Mouse (Mus musculus) liver, embryonic 13.5 days (tissue): Measurements from ENCODE around the gene Hoxd8. TPM values are rescaled to one million over a fixed set of nuclear protein-coding genes. Genes with fewer than 3 reads are reported as not detected.

ENCODE experiments used
- ATAC-seq: fragments of 200-750 bp; cut with Nextera tagmentation; 2 replicates; pipeline ENCODE4 v1.8.0; 2017; ENCODE audit warnings: low read depth, mild to moderate bottlenecking, moderate number of reproducible peaks, moderate library complexity
- DNase-seq: peaks from one replicate; pipeline ENCODE4 v3.0.0; 2022
- H3K27ac ChIP-seq: fragments of 300-500 bp; sonication (generic); 2 replicates; pipeline ENCODE4 v1.5.1; 2015; ENCODE audit warnings: moderate library complexity, mild to moderate bottlenecking, inconsistent platforms
- H3K27me3 ChIP-seq: fragments of 300-500 bp; sonication (generic); 2 replicates; pipeline ENCODE4 v1.6.1; 2015; ENCODE audit warnings: mild to moderate bottlenecking, inconsistent platforms
- H3K36me3 ChIP-seq: fragments of 300-500 bp; sonication (generic); 2 replicates; pipeline ENCODE4 v1.6.1; 2015; ENCODE audit warnings: mild to moderate bottlenecking, inconsistent platforms
- H3K4me1 ChIP-seq: fragments of 300-500 bp; sonication (generic); replicated peaks from 2 replicates; pipeline ENCODE4 v1.6.1; 2015; ENCODE audit warnings: inconsistent platforms
- H3K4me2 ChIP-seq: fragments of 300-500 bp; sonication (generic); 2 replicates; pipeline ENCODE4 v1.6.1; 2015; ENCODE audit warnings: inconsistent platforms, mild to moderate bottlenecking, moderate library complexity
- H3K4me3 ChIP-seq: fragments of 300-500 bp; sonication (generic); replicated peaks from 2 replicates; pipeline ENCODE4 v1.5.1; 2015; ENCODE audit warnings: mild to moderate bottlenecking, inconsistent platforms
- H3K9ac ChIP-seq: fragments of 300-500 bp; sonication (generic); 2 replicates; pipeline ENCODE4 v1.6.1; 2015; ENCODE audit warnings: mild to moderate bottlenecking, inconsistent platforms
- H3K9me3 ChIP-seq: fragments of 300-500 bp; sonication (generic); replicated peaks from 2 replicates; pipeline ENCODE4 v1.6.1; 2016; ENCODE audit warnings: inconsistent platforms
- WGBS: fragments of 180-500 bp; shearing (Covaris S2); methylation state at CpG from one replicate; pipeline ENCODE4 v1.1.7; 2015; ENCODE audit not compliant: insufficient replicate concordance; 5-methylcytosine and 5-hydroxymethylcytosine counted together
- polyA plus RNA-seq: library from polyadenylated mRNA; unstranded; fragments of >200 nt; fragmentation: Nextera tagmentation; extraction: Ambion mirVana; gene quantifications from 2 replicates; pipeline ENCODE4 v1.2.1, GENCODE M21; 2015

The Hoxd8 gene
- polyA plus RNA-seq, 1 experiment from 2014 or later: 0.10 TPM

DNA sequence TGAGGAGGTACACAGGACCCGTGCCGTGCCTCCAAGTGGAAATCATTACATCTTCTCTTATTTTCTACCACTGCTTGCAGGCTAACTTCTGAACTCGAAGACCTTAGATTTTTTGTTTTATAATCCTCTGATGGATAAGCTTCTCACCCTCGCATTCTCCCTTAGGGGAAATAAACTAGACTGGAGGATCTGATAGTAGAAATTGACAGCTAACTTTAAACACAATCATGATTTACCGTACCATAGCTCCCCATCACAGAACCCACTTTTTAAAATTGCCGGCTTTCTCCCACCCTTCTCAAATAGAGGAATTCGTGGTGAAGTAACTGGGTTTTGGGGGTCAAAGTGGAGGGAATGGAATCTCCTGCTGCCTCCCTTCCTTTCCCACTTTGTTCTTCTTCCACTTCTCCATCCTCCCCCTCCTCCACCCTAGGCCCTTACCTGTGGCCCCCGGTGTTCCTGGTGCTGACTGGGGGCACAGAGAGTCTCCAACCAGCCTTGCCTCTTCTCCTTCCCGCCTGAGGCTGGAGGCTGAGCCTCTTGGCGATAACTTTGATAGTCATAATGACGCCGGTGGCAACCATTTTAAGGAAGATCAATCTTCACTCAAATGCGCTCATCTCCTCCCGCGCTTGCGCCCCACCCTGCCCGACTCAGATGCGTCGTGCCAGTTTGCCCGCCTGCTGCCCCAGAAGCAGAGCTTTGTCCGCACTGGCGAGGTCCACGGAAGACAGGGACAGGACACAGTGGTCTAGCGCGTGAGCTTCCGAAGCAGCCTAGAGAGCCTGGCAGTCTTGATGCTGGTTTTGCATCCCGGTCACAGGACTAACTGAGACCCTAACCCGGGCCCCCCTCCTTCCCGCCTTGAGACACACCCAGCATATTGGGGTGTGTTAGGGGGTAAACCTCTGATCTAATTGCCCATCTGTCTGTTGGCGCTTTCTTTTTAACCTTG, 43.7 kb upstream of the Hoxd8 start:
- H3K4me3 ChIP-seq: no peak overlapping the region
- H3K36me3 ChIP-seq: no peaks in the 10 kb centered on the region
- no peaks in the 10 kb centered on the region for H3K9me3 ChIP-seq
- no peak overlapping the region for H3K4me2 ChIP-seq
- no peak for DNase-seq
- 5% methylated on average over 30 of the region's 30 CpGs for WGBS
- peaks cover 99% of the 10 kb centered on the region for H3K27me3 ChIP-seq
- no peak overlapping the region for H3K9ac ChIP-seq
- ATAC-seq: no peak
- H3K4me1 ChIP-seq: no peaks in the 10 kb centered on the region; the same call in 1 of the 2 replicates
- no peak overlapping the region for H3K27ac ChIP-seq

DNA sequence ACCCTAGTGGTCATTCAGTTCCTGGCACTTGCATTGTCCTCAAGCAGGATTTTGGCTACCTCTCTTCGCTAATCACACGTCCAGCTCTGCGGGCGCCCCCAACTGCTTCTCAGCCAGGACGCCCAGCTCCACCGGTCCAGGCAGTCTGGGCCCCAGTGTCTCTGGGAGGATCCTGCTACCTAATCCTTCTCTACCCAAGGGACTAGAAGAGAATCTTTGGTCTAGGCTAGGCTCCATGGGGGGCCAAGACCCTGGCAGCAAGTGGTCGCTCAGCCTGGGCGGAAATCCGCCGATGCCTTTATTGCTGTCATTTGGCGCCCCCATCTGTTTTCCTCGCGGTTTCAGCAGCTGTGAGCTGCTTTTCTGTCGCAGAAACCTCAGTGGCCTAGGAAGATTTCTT, 42.7 kb upstream of the Hoxd8 start:
- DNase-seq: no peak
- H3K36me3 ChIP-seq: no peaks in the 10 kb centered on the region
- no peak overlapping the region for H3K27ac ChIP-seq
- H3K9ac ChIP-seq: no peak overlapping the region
- peaks cover 99% of the 10 kb centered on the region for H3K27me3 ChIP-seq
- H3K9me3 ChIP-seq: no peaks in the 10 kb centered on the region
- ATAC-seq: no peak
- H3K4me3 ChIP-seq: no peak overlapping the region
- H3K4me1 ChIP-seq: no peaks in the 10 kb centered on the region; the same call in 1 of the 2 replicates
- 2% methylated on average over 14 of the region's 14 CpGs for WGBS
- H3K4me2 ChIP-seq: no peak overlapping the region

DNA sequence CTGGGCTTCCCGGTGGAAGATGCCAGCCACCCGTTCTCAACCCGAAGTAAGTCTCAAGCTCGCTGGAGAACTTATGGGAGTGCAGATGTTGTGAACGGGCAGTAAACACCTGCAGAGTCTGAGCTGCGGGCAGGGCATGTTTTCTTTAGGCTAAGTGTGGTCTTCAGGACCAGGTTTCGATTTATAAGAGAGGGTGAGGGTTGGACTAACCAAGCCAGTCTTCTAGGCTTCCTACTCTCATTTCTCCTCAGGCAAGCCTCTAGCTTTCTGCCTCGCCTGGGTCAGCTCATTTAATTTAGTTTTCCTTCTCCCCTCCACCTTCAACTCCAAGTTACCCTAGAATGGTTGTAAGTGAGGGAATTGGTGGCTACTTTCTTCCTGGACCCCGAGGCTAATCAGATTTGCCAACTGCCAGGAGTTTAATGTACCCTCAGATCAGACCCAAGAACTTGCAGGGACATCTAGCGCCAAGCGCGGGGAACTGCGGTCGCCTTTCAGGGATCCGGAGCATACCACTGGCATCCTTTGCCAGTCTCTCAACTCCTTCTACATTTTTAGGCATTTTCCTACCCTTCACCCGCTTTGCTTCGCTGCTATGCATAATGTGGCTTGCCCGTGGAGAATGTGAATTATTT, 41.0 kb upstream of the Hoxd8 start:
- Histone ChIP-seq H3K27me3 (peaks cover 99% of the 10 kb centered on the region), H3K9me3 (no peaks in the 10 kb centered on the region), H3K36me3 (no peaks in the 10 kb centered on the region), H3K9ac (no peak overlapping the region), H3K27ac (no peak overlapping the region), H3K4me3 (no peak overlapping the region), H3K4me1 (peaks cover 7% of the 10 kb centered on the region; the same call in 1 of the 2 replicates), H3K4me2 (no peak overlapping the region)
- DNase-seq (no peak), ATAC-seq (no peak)
- WGBS: 4% methylated on average over 18 of the region's 18 CpGs

DNA sequence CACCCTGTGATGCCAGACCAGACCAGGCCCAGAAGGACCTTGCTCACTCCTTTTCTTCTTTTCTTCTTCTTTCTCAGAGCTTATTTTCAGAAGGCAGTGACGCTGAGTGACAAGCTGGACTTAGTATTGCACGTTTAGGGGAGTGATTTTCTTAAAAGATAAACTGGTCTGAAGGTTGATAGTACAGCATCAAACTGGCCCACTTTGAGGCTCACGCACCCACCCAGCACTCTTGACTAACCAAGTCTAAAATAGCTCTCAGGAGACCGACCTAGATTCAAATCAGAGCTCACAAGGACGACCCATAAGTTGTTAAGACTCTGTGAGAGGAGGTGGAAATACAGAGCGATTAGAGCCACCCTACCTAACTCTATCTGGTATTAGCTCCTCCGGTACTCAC, 38.0 kb upstream of the Hoxd8 start:
- no peak for DNase-seq
- no peak for ATAC-seq
- Histone ChIP-seq H3K9me3 (no peaks in the 10 kb centered on the region), H3K9ac (no peak overlapping the region), H3K27ac (no peak overlapping the region), H3K27me3 (peaks cover 99% of the 10 kb centered on the region), H3K4me3 (no peak overlapping the region), H3K36me3 (no peaks in the 10 kb centered on the region), H3K4me1 (peaks cover 7% of the 10 kb centered on the region; the same call in 1 of the 2 replicates), H3K4me2 (no peak overlapping the region)
- WGBS: 1% methylated on average over 7 of the region's 7 CpGs

DNA sequence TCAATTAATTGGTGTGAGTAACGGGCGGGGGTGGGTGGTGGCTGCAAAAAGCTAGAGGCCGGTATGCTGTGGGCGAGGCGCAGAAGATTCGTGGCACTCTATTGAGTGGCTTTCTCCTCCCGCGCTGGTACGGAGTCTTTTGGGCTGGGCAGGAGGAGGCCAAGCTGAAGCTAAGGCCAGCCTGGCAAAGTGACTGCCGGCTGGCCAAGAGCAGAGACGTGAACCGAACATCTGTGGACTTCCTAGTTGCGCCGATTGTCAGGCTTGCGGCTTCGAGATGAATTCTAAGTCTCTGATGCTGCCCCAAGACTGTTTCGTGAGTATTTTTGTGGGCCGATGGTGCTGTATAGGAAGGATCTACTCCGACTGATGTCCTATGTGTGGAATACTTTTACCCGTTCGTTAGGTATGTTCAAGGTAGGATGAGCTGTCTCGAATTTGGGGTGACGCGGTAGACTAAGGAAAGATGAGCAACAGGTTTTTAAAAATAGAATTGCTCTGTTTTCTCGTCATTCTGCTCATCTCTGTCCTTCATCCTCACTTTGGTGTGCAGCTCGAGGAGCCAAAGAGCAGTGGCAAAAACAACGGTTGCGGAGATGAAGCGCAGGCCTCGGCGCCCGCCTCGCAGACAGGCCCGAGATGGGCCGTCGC, 37.1 kb upstream of the Hoxd8 start:
- Histone ChIP-seq H3K27ac (no peak overlapping the region), H3K27me3 (peaks cover 99% of the 10 kb centered on the region), H3K4me3 (no peak overlapping the region), H3K36me3 (no peaks in the 10 kb centered on the region), H3K4me1 (peaks cover 7% of the 10 kb centered on the region; the same call in 1 of the 2 replicates), H3K9me3 (no peaks in the 10 kb centered on the region), H3K4me2 (no peak overlapping the region), H3K9ac (no peak overlapping the region)
- ATAC-seq: no peak
- DNase-seq: no peak
- 3% methylated on average over 36 of the region's 36 CpGs for WGBS

DNA sequence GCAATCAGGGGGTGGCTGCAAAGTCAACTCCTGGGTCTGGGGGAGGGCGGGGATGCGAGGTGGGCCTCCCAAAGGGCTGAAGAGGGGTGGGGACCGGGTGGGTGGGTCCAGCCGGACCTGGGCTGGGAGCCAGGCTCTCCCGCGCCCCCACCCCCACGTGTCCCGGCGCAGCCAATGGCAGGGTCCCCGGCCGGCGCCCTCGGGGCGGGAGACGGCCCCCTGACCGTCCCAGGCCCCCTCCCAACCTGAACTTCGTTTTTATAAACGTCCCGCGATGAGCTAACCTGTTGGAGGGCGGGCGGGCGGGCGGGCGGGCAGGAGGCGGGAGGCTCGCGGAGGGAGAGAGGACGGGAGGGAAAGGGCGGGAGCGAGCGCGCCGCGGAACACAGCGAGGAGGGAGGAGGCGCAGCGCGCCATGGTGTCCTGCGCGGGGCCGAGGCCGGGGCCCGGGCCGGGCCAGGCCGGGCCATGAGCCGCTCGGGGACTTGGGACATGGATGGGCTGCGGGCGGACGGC, 36.5 kb upstream of the Hoxd8 start, which contains the start of gene Hoxd13:
TSS of gene Hoxd13 (plus strand) at position 469 of the 516 bp plus-strand sequence.
- H3K4me3 ChIP-seq: peak within 1 kb of the TSS; percentile 44
- no peak for ATAC-seq

DNA sequence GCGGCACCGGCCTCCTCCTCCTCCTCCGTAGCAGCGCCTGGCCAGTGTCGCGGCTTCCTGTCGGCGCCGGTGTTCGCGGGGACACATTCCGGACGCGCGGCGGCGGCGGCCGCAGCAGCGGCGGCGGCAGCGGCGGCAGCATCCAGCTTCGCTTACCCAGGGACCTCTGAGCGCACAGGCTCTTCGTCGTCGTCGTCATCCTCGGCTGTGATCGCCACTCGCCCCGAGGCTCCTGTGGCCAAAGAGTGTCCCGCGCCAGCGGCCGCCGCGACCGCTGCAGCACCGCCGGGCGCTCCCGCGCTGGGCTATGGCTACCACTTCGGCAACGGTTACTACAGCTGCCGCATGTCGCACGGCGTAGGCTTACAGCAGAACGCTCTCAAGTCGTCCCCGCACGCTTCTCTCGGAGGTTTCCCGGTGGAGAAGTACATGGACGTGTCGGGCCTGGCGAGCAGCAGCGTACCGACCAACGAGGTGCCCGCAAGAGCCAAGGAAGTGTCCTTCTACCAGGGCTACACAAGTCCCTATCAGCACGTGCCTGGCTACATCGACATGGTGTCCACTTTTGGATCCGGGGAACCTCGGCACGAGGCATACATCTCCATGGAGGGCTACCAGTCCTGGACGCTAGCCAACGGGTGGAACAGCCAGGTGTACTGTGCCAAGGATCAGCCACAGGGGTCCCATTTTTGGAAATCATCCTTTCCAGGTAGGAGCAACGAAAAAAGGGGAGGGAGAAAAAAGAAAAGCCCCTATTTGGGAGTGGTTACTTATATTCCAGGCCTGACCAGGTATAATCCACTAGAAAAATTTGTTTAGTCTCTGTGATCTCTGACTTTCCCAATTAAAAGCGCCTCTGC, 35.8 kb upstream of the Hoxd8 start:
- no peak for DNase-seq
- Histone ChIP-seq H3K27me3 (peaks cover 99% of the 10 kb centered on the region), H3K4me3 (peak overlapping the region; percentile 44), H3K36me3 (no peaks in the 10 kb centered on the region), H3K9me3 (no peaks in the 10 kb centered on the region), H3K9ac (no peak overlapping the region), H3K4me1 (peaks cover 7% of the 10 kb centered on the region; the same call in 1 of the 2 replicates), H3K4me2 (peak overlapping the region; percentile 52), H3K27ac (no peak overlapping the region)
- WGBS: 1% methylated on average over 69 of the region's 74 CpGs
- ATAC-seq: no peak

More for the DNA sequence above, 36.5 kb upstream of the Hoxd8 start, which contains the start of gene Hoxd13:
- WGBS: under 1% methylated on average over 49 of the region's 51 CpGs
- DNase-seq: no peak
- Histone ChIP-seq H3K27ac (no peak within 1 kb of the TSS), H3K9me3 (no peaks in the 10 kb centered on the region), H3K27me3 (peaks cover 99% of the 10 kb centered on the region), H3K36me3 (no peaks in the 10 kb centered on the region), H3K4me2 (peak within 1 kb of the TSS; percentile 52), H3K9ac (no peak within 1 kb of the TSS), H3K4me1 (peaks cover 7% of the 10 kb centered on the region; the same call in 1 of the 2 replicates)

DNA sequence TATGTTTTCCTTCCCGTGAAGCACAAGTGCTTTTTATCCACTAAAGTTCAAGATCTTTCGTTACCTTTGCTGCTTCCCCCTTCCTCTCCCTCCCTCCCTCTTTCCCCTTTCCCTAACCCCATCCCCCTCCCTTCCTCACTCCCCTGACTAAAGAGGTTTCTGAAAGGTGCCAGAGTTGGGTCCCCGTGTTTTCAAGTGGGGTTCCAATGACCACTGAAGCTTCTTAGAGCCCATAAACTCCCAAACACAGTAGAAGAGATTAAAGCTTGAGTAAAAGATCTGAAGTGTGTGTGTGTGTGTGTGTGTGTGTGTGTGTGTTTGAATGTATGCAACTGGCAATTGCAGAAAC, 35.2 kb upstream of the Hoxd8 start:
- Histone ChIP-seq H3K4me3 (no peak overlapping the region), H3K36me3 (no peaks in the 10 kb centered on the region), H3K4me2 (no peak overlapping the region), H3K9me3 (no peaks in the 10 kb centered on the region), H3K27ac (no peak overlapping the region), H3K27me3 (peaks cover 99% of the 10 kb centered on the region), H3K9ac (no peak overlapping the region), H3K4me1 (peaks cover 7% of the 10 kb centered on the region; the same call in 1 of the 2 replicates)
- DNase-seq: no peak
- no peak for ATAC-seq
- 1% methylated on average over 3 of the region's 3 CpGs for WGBS

DNA sequence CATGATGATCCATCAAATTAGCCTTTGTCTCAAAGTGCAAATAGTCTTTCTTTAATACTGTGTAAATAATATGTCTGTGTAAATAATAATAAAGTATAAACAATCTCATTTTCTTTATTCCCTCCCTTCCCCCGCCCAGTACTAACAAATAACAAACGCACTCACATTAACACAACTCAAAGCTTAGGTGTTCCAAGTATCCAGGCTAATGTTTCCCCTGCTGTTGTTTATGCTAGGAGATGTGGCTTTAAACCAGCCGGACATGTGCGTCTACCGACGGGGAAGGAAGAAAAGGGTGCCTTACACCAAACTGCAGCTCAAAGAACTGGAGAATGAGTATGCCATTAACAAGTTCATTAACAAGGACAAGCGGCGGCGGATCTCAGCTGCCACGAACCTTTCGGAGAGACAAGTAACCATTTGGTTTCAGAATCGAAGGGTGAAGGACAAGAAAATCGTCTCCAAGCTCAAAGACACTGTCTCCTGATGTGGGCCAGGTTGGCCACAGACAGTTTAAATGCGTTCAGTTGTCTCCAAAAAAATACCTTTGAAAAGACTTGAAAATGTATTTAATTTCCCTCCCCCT, 34.7 kb upstream of the Hoxd8 start:
- peaks cover 99% of the 10 kb centered on the region for H3K27me3 ChIP-seq
- 3% methylated on average over 14 of the region's 14 CpGs for WGBS
- H3K27ac ChIP-seq: no peak overlapping the region
- DNase-seq (no peak), ATAC-seq (no peak)
- no peak overlapping the region for H3K9ac ChIP-seq
- no peak overlapping the region for H3K4me2 ChIP-seq
- H3K4me1 ChIP-seq: peaks cover 7% of the 10 kb centered on the region; the same call in 1 of the 2 replicates
- no peaks in the 10 kb centered on the region for H3K9me3 ChIP-seq
- H3K36me3 ChIP-seq: no peaks in the 10 kb centered on the region
- no peak overlapping the region for H3K4me3 ChIP-seq

DNA sequence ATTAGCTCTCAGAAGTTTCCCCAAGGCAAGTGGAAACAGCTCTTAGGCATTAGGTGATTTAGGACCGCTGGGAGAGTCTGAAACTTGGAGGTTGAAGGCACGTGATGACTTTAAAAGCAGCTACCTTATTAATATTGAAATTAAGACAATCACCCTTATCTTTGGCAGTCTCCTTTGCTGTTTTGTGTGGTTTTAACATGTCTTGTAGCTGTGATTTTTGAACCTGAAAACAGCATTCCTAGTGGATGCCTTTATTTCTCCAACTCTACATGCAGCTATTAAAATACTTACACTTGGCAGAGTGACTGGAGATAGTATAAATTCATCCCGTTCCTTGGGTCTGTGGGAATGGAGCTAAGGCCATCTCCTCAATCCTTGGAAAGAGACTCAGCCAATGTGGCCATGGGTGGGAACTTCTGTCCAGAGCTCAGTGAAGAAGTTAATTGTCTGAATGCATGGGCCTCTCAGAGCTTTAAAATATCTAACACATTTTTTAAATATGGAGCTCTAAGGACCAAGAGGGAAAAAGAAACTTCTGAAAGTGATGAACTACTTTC, 33.7 kb upstream of the Hoxd8 start:
- peaks cover 100% of the 10 kb centered on the region for H3K27me3 ChIP-seq
- ATAC-seq (no peak), DNase-seq (no peak)
- H3K36me3 ChIP-seq: no peaks in the 10 kb centered on the region
- H3K27ac ChIP-seq: no peak overlapping the region
- H3K4me1 ChIP-seq: peaks cover 7% of the 10 kb centered on the region; the same call in 1 of the 2 replicates
- no peak overlapping the region for H3K4me2 ChIP-seq
- no peak overlapping the region for H3K4me3 ChIP-seq
- H3K9ac ChIP-seq: no peak overlapping the region
- H3K9me3 ChIP-seq: no peaks in the 10 kb centered on the region
- 1% methylated on average over 3 of the region's 3 CpGs for WGBS
